Mouse (Mus musculus) embryonic facial prominence, embryonic 12.5 days (tissue): ENCODE measurements around the gene Arid1b. TPM values are rescaled to one million over a fixed set of nuclear protein-coding genes. Genes with fewer than 3 reads are reported as not detected.

ENCODE experiments used
- ATAC-seq: fragments of 200-750 bp; cut with Nextera tagmentation; 2 replicates; pipeline ENCODE4 v1.8.0; 2017; ENCODE audit not compliant: insufficient number of reproducible peaks, insufficient read depth, low FRiP score, low TSS enrichment
- H3K27ac ChIP-seq: fragments of 300-500 bp; sonication (generic); 2 replicates; pipeline ENCODE4 v1.5.1; 2016; ENCODE audit warnings: mild to moderate bottlenecking
- H3K27me3 ChIP-seq: fragments of 300-500 bp; sonication (generic); 2 replicates; pipeline ENCODE4 v1.6.1; 2016; ENCODE audit warnings: mild to moderate bottlenecking, moderate library complexity
- H3K36me3 ChIP-seq: fragments of 300-500 bp; sonication (generic); 2 replicates; pipeline ENCODE4 v1.6.1; 2016; ENCODE audit warnings: mild to moderate bottlenecking
- H3K4me1 ChIP-seq: fragments of 300-500 bp; sonication (generic); 2 replicates; pipeline ENCODE4 v1.6.1; 2016
- H3K4me2 ChIP-seq: fragments of 300-500 bp; sonication (generic); replicated peaks from 2 replicates; pipeline ENCODE4 v1.6.1; 2016; ENCODE audit warnings: mild to moderate bottlenecking, moderate library complexity
- H3K4me3 ChIP-seq: fragments of 300-500 bp; sonication (generic); 2 replicates; pipeline ENCODE4 v1.5.1; 2016; ENCODE audit warnings: mild to moderate bottlenecking
- H3K9ac ChIP-seq: fragments of 300-500 bp; sonication (generic); 2 replicates; pipeline ENCODE4 v1.6.1; 2016; ENCODE audit warnings: mild to moderate bottlenecking, moderate library complexity
- H3K9me3 ChIP-seq: fragments of 300-500 bp; sonication (generic); 2 replicates; pipeline ENCODE4 v1.6.1; 2016; ENCODE audit warnings: mild to moderate bottlenecking, moderate library complexity
- WGBS: fragments of 180-500 bp; shearing (Covaris S2); methylation state at CpG from one replicate; pipeline ENCODE4 v1.1.7; 2016; 5-methylcytosine and 5-hydroxymethylcytosine counted together
- polyA plus RNA-seq: library from polyadenylated mRNA; unstranded; fragments of >200 nt; fragmentation: Nextera tagmentation; extraction: Ambion mirVana; gene quantifications from 2 replicates; pipeline ENCODE4 v1.2.1, GENCODE M21; 2016

Gene Arid1b
- polyA plus RNA-seq, 1 experiment from 2014 or later: 18.5 TPM

DNA sequence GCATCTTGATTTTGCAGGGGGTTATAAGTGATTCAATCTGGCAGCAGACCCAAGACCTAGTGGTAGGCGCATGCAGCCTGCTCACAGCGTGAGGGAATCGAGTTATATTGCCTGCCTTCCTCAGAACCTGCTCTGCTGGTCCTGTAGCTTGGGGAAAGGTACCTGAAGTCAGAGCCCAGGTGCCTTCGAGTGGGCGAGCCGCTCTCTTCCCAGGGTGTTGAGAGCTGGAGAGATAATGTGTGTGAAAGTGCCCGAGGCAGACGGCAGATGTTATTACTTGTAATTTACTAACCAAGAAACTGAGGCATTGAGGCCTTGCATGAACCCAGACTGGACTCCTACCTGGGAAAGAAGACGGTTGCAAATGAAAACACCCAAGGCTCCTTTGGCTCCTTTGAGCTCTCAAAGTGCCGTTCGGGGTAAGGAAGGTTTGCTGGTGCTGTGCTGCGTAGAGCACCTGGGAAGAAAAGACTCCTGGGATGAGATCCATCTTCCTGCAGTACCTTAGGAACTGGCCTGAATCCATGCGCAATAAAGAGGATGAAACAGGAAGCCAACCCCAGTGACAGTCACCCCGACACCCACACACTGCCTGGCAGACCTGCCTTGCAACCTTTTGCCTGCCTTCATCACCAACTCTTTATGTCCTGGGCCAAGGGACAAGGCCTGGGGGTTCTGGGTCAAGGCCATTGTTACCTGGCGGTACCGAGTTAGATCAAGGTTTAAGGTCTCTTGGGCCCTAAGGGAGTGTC is 401.5 kb downstream of the Arid1b start:
- Histone ChIP-seq H3K4me2 (no peak overlapping the region), H3K9me3 (no peaks in the 10 kb centered on the region), H3K9ac (no peak overlapping the region), H3K27ac (no peak overlapping the region), H3K36me3 (no peaks in the 10 kb centered on the region), H3K4me3 (no peak overlapping the region), H3K4me1 (no peaks in the 10 kb centered on the region), H3K27me3 (0 out of 2 replicates have a peak, but pooled peaks cover 5% of the 10 kb centered on the region)
- no peak for ATAC-seq
- 82% methylated on average over 16 of the region's 16 CpGs for WGBS

DNA sequence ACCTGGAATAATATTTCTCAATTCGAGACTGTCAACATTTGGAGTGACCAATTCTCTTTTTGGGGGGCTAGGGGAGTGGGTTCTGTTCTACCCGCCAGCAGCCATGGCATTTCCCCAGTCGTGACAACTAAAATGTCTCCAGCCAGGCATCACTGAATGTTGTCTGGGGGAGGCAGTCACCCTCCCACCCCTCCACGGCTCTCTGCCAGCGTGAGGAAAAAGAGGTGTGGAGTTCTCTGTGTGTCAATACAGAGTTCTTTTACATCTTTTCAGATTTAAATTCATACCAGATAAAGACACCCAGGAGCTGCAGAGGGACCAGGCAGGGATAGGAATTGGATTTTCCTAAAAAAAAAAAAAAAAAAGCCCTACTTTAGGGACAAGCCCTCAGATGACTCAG is 402.1 kb downstream of the Arid1b start:
- H3K27me3 ChIP-seq: 0 out of 2 replicates have a peak, but pooled peaks cover 5% of the 10 kb centered on the region
- no peak overlapping the region for H3K27ac ChIP-seq
- no peak overlapping the region for H3K4me3 ChIP-seq
- no peaks in the 10 kb centered on the region for H3K9me3 ChIP-seq
- no peaks in the 10 kb centered on the region for H3K4me1 ChIP-seq
- H3K4me2 ChIP-seq: no peak overlapping the region
- H3K36me3 ChIP-seq: no peaks in the 10 kb centered on the region
- no peak overlapping the region for H3K9ac ChIP-seq
- WGBS: 73% methylated on average over 5 of the region's 5 CpGs
- no peak for ATAC-seq
